Mouse (Mus musculus): ENCODE measurements around the gene Stard7. TPM values are rescaled to one million over a fixed set of nuclear protein-coding genes. Genes with fewer than 3 reads are reported as not detected.
A peak's percentile ranks its signal among the peaks of the same experiment; 100 is the strongest.

Stard7 gene
- total and polyA plus RNA-seq, 2 experiments = 51.2 to 102 TPM

DNA sequence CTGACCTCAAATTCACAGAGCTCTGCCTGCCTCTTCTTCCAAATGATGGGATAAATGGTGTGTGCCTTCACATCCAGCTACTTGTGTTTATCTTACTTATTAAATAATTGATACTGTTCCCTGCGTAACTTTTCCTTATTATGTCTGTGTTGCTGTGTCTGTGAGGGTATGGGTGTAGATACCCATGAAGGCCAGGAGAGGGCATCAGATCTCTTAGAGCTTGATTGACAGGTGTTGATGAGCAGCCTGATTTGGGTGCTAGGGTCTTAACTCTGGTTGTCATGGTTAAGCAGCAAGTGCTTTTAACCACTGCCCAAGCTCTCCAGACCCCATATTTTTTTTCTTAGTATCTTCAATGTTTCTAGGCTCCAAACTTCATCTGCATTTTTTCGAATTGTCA is 38.6 kb downstream of the Stard7 start:
- H3K36me3 ChIP-seq (ENCODE audit: control insufficient read depth, insufficient read depth, low read length) = no peaks in the 10 kb centered on the region
- no peak overlapping the region for H3K4me3 ChIP-seq (ENCODE audit: insufficient read depth, low read depth, low read length)
- no peaks in the 10 kb centered on the region for H3K4me1 ChIP-seq (ENCODE audit: control insufficient read depth, insufficient read depth, low read length)
- no peak for DNase-seq (ENCODE audit: extremely low read depth, low read depth, low spot score)
- WGBS = 93% methylated on average over 2 of the region's 2 CpGs
- no peak overlapping the region for H3K27ac ChIP-seq (replicated peaks; ENCODE audit: insufficient read depth, low read depth, low read length)
- H3K9ac ChIP-seq (ENCODE audit: low read depth, low read length) = no peak overlapping the region
- TF ChIP-seq CTCF (IDR thresholded peaks at IDR 0.05; ENCODE audit: low read depth, low read length) (no peak), POLR2A (IDR thresholded peaks at IDR 0.05; ENCODE audit: extremely low read depth, insufficient read depth, low read length) (no peak)
- H3K79me2 ChIP-seq (ENCODE audit: control insufficient read depth, insufficient read depth, low read length) = no peaks in the 10 kb centered on the region
- no peaks in the 10 kb centered on the region for H3K27me3 ChIP-seq (ENCODE audit: control insufficient read depth, insufficient read depth, low read length)

DNA sequence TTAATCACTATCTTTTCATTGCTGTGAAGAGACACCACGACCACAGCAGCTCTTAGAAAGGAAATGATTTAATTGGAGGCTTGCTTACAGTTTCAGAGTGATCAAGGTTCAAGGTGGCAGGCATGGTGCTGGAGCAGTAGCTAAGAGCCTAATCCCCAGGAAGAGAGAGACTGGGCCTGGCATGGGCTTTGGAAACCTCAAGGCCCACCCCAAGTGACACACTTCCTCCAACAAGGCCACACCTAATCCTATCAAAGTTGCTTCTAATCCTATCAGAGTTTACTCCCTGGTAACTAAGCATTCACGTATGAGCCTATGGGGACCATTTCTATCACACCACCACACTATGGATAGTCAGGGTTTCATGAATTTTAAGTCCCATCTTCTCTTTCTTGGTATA is 40.2 kb downstream of the Stard7 start:
- Histone ChIP-seq H3K27me3 (ENCODE audit: control insufficient read depth, insufficient read depth, low read length) (no peaks in the 10 kb centered on the region), H3K4me3 (ENCODE audit: insufficient read depth, low read depth, low read length) (no peak overlapping the region), H3K27ac (replicated peaks; ENCODE audit: insufficient read depth, low read depth, low read length) (no peak overlapping the region), H3K9ac (ENCODE audit: low read depth, low read length) (no peak overlapping the region), H3K36me3 (ENCODE audit: control insufficient read depth, insufficient read depth, low read length) (no peaks in the 10 kb centered on the region), H3K79me2 (ENCODE audit: control insufficient read depth, insufficient read depth, low read length) (no peaks in the 10 kb centered on the region), H3K4me1 (ENCODE audit: control insufficient read depth, insufficient read depth, low read length) (peaks cover 2% of the 10 kb centered on the region; the same call in 1 of the 2 replicates)
- WGBS = 69% methylated on average over 2 of the region's 2 CpGs
- DNase-seq (ENCODE audit: extremely low read depth, low read depth, low spot score) = no peak
- TF ChIP-seq CTCF (IDR thresholded peaks at IDR 0.05; ENCODE audit: low read depth, low read length) (no peak), POLR2A (IDR thresholded peaks at IDR 0.05; ENCODE audit: extremely low read depth, insufficient read depth, low read length) (no peak)

DNA sequence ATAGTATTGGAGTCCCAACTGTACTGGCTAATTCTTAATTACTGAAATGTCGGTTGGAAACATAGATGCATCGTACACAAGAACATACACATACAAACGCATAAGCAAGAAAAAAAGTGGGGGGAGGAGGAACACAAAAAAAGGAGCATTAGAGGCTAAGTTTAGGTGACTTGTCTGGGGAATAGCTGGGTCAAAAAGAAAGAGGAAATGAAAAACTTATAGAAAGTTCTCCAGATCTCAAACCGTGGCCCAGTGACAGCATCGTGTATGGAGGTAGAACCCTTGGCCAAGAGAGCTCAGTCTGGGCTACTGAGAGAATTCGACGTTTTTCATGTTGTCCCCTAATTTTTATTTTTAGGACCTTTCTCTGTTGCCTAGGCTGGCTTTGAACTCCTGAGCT is 40.7 kb downstream of the Stard7 start:
- H3K27me3 ChIP-seq (ENCODE audit: control insufficient read depth, insufficient read depth, low read length) = no peaks in the 10 kb centered on the region
- TF ChIP-seq CTCF (IDR thresholded peaks at IDR 0.05; ENCODE audit: low read depth, low read length) = no peak
- no peak for TF ChIP-seq POLR2A (IDR thresholded peaks at IDR 0.05; ENCODE audit: extremely low read depth, insufficient read depth, low read length)
- whole genome bisulfite sequencing = 87% methylated on average over 7 of the region's 7 CpGs
- H3K36me3 ChIP-seq (ENCODE audit: control insufficient read depth, insufficient read depth, low read length) = no peaks in the 10 kb centered on the region
- no peaks in the 10 kb centered on the region for H3K79me2 ChIP-seq (ENCODE audit: control insufficient read depth, insufficient read depth, low read length)
- H3K4me3 ChIP-seq (ENCODE audit: insufficient read depth, low read depth, low read length) = no peak overlapping the region
- peaks cover 2% of the 10 kb centered on the region; the same call in 1 of the 2 replicates for H3K4me1 ChIP-seq (ENCODE audit: control insufficient read depth, insufficient read depth, low read length)
- H3K9ac ChIP-seq (ENCODE audit: low read depth, low read length) = no peak overlapping the region
- H3K27ac ChIP-seq (replicated peaks; ENCODE audit: insufficient read depth, low read depth, low read length) = no peak overlapping the region
- DNase-seq (ENCODE audit: extremely low read depth, low read depth, low spot score) = no peak

DNA sequence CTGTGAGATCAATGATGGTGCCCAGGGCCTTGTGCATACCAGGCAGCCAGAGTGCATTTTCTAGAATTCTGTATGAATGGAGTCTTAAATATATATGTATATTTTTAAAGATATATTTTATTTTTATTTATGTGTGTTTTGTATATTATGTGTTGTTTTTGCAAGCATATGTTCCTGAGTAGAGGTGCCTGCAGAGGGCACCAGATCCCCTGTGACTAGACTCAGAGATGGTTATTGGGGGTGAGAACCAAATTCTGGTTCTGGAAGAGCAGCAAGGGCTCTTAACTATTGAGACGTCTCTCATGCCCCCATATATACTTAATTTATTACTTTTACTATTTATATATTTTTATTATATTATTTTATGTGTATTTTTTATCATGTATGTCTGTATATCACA is 41.2 kb downstream of the Stard7 start:
- Histone ChIP-seq H3K27me3 (ENCODE audit: control insufficient read depth, insufficient read depth, low read length) (no peaks in the 10 kb centered on the region), H3K4me1 (ENCODE audit: control insufficient read depth, insufficient read depth, low read length) (peaks cover 2% of the 10 kb centered on the region; the same call in 1 of the 2 replicates), H3K4me3 (ENCODE audit: insufficient read depth, low read depth, low read length) (no peak overlapping the region), H3K36me3 (ENCODE audit: control insufficient read depth, insufficient read depth, low read length) (no peaks in the 10 kb centered on the region), H3K27ac (replicated peaks; ENCODE audit: insufficient read depth, low read depth, low read length) (no peak overlapping the region), H3K9ac (ENCODE audit: low read depth, low read length) (no peak overlapping the region), H3K79me2 (ENCODE audit: control insufficient read depth, insufficient read depth, low read length) (no peaks in the 10 kb centered on the region)
- DNase-seq (ENCODE audit: extremely low read depth, low read depth, low spot score) = no peak
- 89% methylated on average over 1 of the region's 1 CpGs for WGBS
- TF ChIP-seq POLR2A (IDR thresholded peaks at IDR 0.05; ENCODE audit: extremely low read depth, insufficient read depth, low read length) (no peak), CTCF (IDR thresholded peaks at IDR 0.05; ENCODE audit: low read depth, low read length) (no peak)

DNA sequence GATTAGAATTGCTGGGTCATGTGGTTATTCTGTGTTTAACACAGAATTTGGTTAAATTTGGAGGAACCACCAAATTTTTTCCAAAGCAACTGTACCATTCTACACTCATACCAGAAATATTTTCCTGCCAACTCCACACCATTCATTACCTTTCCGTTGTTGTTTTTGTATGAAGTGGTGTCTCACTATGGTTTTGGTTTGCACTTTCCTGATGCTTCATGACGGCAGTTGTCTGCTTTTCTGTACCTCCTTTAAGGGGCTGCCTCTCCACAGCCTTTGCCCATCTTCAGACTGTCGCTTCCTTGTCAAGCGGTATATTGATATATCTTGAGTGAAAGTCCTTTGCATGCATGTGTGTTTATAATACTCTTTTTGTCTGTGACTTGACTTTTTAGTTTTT is 42.8 kb downstream of the Stard7 start:
- no peak overlapping the region for H3K9ac ChIP-seq (ENCODE audit: low read depth, low read length)
- H3K27ac ChIP-seq (replicated peaks; ENCODE audit: insufficient read depth, low read depth, low read length) = no peak overlapping the region
- TF ChIP-seq CTCF (IDR thresholded peaks at IDR 0.05; ENCODE audit: low read depth, low read length) (no peak), POLR2A (IDR thresholded peaks at IDR 0.05; ENCODE audit: extremely low read depth, insufficient read depth, low read length) (no peak)
- H3K36me3 ChIP-seq (ENCODE audit: control insufficient read depth, insufficient read depth, low read length) = no peaks in the 10 kb centered on the region
- WGBS = 95% methylated on average over 4 of the region's 4 CpGs
- no peaks in the 10 kb centered on the region for H3K27me3 ChIP-seq (ENCODE audit: control insufficient read depth, insufficient read depth, low read length)
- DNase-seq (ENCODE audit: extremely low read depth, low read depth, low spot score) = no peak
- H3K79me2 ChIP-seq (ENCODE audit: control insufficient read depth, insufficient read depth, low read length) = no peaks in the 10 kb centered on the region
- peaks cover 2% of the 10 kb centered on the region; the same call in 1 of the 2 replicates for H3K4me1 ChIP-seq (ENCODE audit: control insufficient read depth, insufficient read depth, low read length)
- no peak overlapping the region for H3K4me3 ChIP-seq (ENCODE audit: insufficient read depth, low read depth, low read length)

DNA sequence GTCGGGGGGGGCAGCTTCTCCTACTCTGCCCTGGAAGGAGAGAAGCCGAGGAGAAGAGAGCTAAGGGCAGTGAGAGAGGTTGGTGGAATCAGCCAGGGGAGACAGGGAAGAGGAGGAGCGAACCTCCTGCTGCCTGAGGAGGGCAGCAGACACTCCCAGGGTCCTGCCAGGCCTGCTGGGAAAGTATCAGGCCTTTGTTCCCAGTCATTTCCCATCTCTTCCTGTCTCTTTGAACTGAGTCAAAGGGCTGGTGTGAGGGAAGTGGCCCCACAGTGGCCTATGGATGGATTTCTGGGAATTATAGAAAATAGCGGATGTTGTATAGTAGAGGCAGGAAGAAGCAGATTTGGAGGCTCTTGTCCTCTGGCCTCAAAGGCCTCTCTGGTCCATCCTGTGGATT is 43.9 kb downstream of the Stard7 start:
- no peak overlapping the region for H3K4me3 ChIP-seq (ENCODE audit: insufficient read depth, low read depth, low read length)
- peaks cover 2% of the 10 kb centered on the region; the same call in 1 of the 2 replicates for H3K4me1 ChIP-seq (ENCODE audit: control insufficient read depth, insufficient read depth, low read length)
- no peaks in the 10 kb centered on the region for H3K36me3 ChIP-seq (ENCODE audit: control insufficient read depth, insufficient read depth, low read length)
- H3K27ac ChIP-seq (replicated peaks; ENCODE audit: insufficient read depth, low read depth, low read length) = no peak overlapping the region
- H3K9ac ChIP-seq (ENCODE audit: low read depth, low read length) = no peak overlapping the region
- 75% methylated on average over 4 of the region's 4 CpGs for WGBS
- DNase-seq (ENCODE audit: extremely low read depth, low read depth, low spot score) = no peak
- H3K79me2 ChIP-seq (ENCODE audit: control insufficient read depth, insufficient read depth, low read length) = no peaks in the 10 kb centered on the region
- no peaks in the 10 kb centered on the region for H3K27me3 ChIP-seq (ENCODE audit: control insufficient read depth, insufficient read depth, low read length)
- TF ChIP-seq POLR2A (IDR thresholded peaks at IDR 0.05; ENCODE audit: extremely low read depth, insufficient read depth, low read length) (no peak), CTCF (IDR thresholded peaks at IDR 0.05; ENCODE audit: low read depth, low read length) (peak; percentile 37)

Measured in liver, adult 2 months (tissue).